Mouse (Mus musculus): ENCODE measurements around the gene Tmem53. TPM values are rescaled to one million over a fixed set of nuclear protein-coding genes. Genes with fewer than 3 reads are reported as not detected.

The Tmem53 gene
- total and polyA plus RNA-seq, 3 experiments: 57.3 to 232 (median 75.3) TPM

GRCm38 (mm10) chr4:117314849-117315500, 63.2 kb downstream of the Tmem53 start:
- no peak for DNase-seq

DNA sequence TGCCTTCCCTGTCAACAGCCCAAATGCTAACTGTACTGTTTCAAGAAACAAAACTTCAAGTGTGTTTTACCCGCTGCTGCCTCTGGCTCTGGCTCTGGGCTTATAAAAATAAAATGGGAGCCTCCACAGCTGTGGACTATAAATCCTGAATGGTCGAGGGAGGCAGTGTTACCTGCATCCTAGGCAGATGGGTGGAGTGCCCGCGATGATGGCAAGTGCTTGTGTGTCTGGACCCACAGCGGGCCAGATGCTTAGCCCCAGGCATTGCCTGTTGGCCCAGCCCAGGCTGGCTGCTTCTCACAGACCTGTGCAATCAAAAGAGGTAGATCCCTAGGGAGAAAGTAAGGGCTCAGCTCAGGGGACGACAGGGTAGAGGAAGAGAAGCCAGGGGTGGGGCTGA, 65.0 kb downstream of the Tmem53 start:
- DNase-seq: no peak

DNA sequence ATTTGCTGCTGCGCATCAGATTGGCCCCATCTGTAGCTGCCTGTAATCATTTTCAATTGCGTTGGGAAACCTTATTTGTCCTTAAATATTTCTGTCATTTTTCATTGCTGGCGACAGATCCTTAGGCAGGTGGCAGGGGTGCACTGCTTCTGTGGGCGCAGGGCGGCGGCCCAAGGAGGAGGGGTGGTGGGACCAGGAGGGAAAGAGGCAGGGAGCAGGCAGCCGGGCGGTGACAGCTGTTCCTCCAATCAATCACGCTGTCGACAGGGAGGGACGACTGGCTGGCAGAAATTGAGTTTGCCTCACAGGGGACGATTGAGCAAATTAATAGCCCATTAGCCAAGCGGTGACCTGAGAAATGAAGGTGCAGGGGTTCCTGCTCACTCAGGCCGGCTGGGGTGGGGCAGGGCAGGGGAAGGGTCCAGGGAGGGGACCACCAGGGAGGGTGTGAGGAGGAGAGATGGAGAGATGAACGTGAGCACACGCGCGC, 66.0 kb downstream of the Tmem53 start:
- DNase-seq: no peak

Other genes with a start within 250 kb of the Tmem53 start
- gene Eif2b3, start 232.5 kb upstream of the Tmem53 start, total RNA-seq (2021): 10 to 100 TPM; 30.3 to 33.0 TPM
- gene Eif2b3, start 232.5 kb upstream of the Tmem53 start, polyA plus RNA-seq (2012; rRNA removed): 2.0 and 2.1 TPM in 2 replicates
- gene Ptch2, start 155.9 kb upstream of the Tmem53 start, total RNA-seq (2021): 1 to 10 TPM; 2.8 to 6.5 TPM
- gene Ptch2, start 155.9 kb upstream of the Tmem53 start, polyA plus RNA-seq (2012; rRNA removed): 24.4 and 25.1 TPM in 2 replicates
- 1 to 10 TPM; 8.0 to 9.7 TPM for gene Btbd19, start 126.2 kb upstream of the Tmem53 start, total RNA-seq (2021)
- 6.0 and 7.4 TPM in 2 replicates for gene Btbd19, start 126.2 kb upstream of the Tmem53 start, polyA plus RNA-seq (2012; rRNA removed)
- gene Tctex1d4, start 125.2 kb upstream of the Tmem53 start, total RNA-seq (2021): not detected
- gene Tctex1d4, start 125.2 kb upstream of the Tmem53 start, polyA plus RNA-seq (2012; rRNA removed): 0.45 TPM in 1 of 2 replicates, not detected in the other
- gene Plk3, start 118.0 kb upstream of the Tmem53 start, total RNA-seq (2021): 10 to 100 TPM in 1 of 2 experiments, 1 to 10 TPM in 1; 8.4 to 23.6 TPM
- 11.3 and 11.5 TPM in 2 replicates for gene Plk3, start 118.0 kb upstream of the Tmem53 start, polyA plus RNA-seq (2012; rRNA removed)
- gene Rps8, start 95.7 kb upstream of the Tmem53 start, total RNA-seq (2021): 1,000 to 10,000 TPM in 1 of 2 experiments, 100 to 1,000 TPM in 1; 552 to 1,148 TPM
- gene Rps8, start 95.7 kb upstream of the Tmem53 start, polyA plus RNA-seq (2012; rRNA removed): 156 and 162 TPM in 2 replicates
- gene Kif2c, start 69.3 kb upstream of the Tmem53 start, total RNA-seq (2021): 1 to 10 TPM in 1 of 2 experiments, under 1 TPM in 1; 0.98 to 1.1 TPM
- gene Kif2c, start 69.3 kb upstream of the Tmem53 start, polyA plus RNA-seq (2012; rRNA removed): 0.40 and 0.45 TPM in 2 replicates
- 1 to 10 TPM; 2.2 to 2.8 TPM for gene Armh1, start 174 bp downstream of the Tmem53 start, total RNA-seq (2021)
- gene Armh1, start 174 bp downstream of the Tmem53 start, polyA plus RNA-seq (2012; rRNA removed): 6.1 and 6.7 TPM in 2 replicates
- gene Rnf220, start 245.1 kb downstream of the Tmem53 start, total RNA-seq (2021): 10 to 100 TPM; 79.4 to 97.0 TPM
- gene Rnf220, start 245.1 kb downstream of the Tmem53 start, polyA plus RNA-seq (2012; rRNA removed): 111 and 119 TPM in 2 replicates